In the genomic region with DNA sequence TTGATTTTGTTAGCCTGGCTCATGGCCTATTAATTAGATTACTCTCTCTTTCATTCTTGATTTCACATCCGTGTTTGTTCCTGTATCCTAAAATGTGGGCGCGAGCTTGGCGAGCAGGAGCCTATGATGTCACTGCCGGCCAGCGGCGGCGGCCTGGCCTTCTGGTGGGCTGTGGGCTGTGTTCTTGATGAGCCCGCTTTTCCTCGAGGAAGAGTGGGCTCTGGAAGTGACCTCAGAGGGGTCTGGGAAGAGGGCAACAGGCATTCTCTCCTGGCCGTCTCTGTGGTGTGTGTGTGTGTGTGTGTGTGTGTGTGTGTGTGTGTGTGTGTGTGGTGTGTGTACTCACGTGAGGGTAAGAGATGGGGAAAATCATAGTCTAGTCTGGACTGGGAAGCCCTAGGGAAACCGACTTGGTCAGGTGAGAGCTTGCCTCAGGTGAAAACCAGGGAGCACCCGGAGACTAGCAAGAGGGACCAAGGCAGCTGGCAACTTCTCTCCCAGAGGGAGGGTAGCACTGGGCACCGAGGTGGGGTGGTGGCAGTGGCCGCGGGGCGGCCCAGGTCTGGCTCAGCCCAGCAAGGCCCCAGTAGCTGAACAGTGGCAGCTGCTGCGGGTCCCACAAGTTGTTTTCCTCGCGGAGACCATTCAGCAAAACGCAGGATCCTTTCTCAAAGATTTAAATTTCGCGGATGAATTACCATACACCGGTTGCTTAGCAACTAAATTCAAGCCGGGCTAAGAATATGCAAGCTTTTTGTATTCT, we compare ENCODE assay signal across 8 mouse cellular contexts. TPM values are rescaled to one million over a fixed set of nuclear protein-coding genes. Genes with fewer than 3 reads are reported as not detected.
DNase-seq lines count a peak whose midpoint lies in the region; ATAC-seq lines count a peak whose summit lies in the region.
"Had no signal": no experiment of that assay in that cellular context is flagged by ENCODE, and none has a peak within 500 bp of the region (broad histone marks: within the 10 kb centered on the region; RNA-seq: fewer than 3 reads in every experiment).

No protein-coding gene starts in this region.

- no peaks in the 10 kb centered on the region for H3K9me3 ChIP-seq in hindbrain, embryonic 12.5 days (replicated peaks)
- no peaks in the 10 kb centered on the region for H3K9me3 ChIP-seq in midbrain, embryonic 11.5 days (ENCODE audit: control insufficient read depth, low read length)

- H3K36me3 ChIP-seq in hindbrain, embryonic 12.5 days: peaks cover 5% of the 10 kb centered on the region; the same call in 1 of the 2 replicates
- H3K36me3 ChIP-seq in midbrain, embryonic 11.5 days (ENCODE audit: control insufficient read depth, insufficient read depth, low read length): peaks cover 4% of the 10 kb centered on the region; the same call in 1 of the 2 replicates

- H3K27me3 ChIP-seq in hindbrain, embryonic 12.5 days: peaks cover 14% of the 10 kb centered on the region
- no peaks in the 10 kb centered on the region; the same call in 1 of the 2 replicates for H3K27me3 ChIP-seq in midbrain, embryonic 11.5 days (ENCODE audit: control insufficient read depth, insufficient read depth, low read length)

- peak; percentile 6 for DNase-seq in ZHBTc4 (ENCODE audit: low read depth, low spot score)
- DNase-seq in embryo, embryonic 10.5 days (ENCODE audit: low spot score): peak; percentile 80
- DNase-seq in midbrain, embryonic 11.5 days (ENCODE audit: low spot score, missing footprints): peak; percentile 96
- DNase-seq in heart, adult 9 months (ENCODE audit: low spot score in 2 of 2): no peak
- DNase-seq in urinary bladder, postnatal 14 days (ENCODE audit: low spot score): no peak
- DNase-seq: cerebellum, adult 2 months had no signal

- H3K4me2 ChIP-seq in hindbrain, embryonic 12.5 days (replicated peaks): peak overlapping the region; percentile 62
- peak overlapping the region; percentile 58 for H3K4me2 ChIP-seq in midbrain, embryonic 11.5 days

- peak overlapping the region; percentile 90 for H3K27ac ChIP-seq in hindbrain, embryonic 12.5 days
- H3K27ac ChIP-seq in midbrain, embryonic 11.5 days (ENCODE audit: low read depth, low read length): peak overlapping the region; percentile 77

- ATAC-seq in hindbrain, embryonic 12.5 days (ENCODE audit: low FRiP score): peak; percentile 90
- peak; percentile 83 for ATAC-seq in midbrain, embryonic 11.5 days (ENCODE audit: low FRiP score)
- no peak for ATAC-seq in cerebellum, adult (ENCODE audit: insufficient number of reproducible peaks, low FRiP score, low TSS enrichment)

- WGBS in hindbrain, embryonic 12.5 days: under 1% methylated on average over 26 of the region's 26 CpGs
- WGBS in midbrain, embryonic 11.5 days: under 1% methylated on average over 26 of the region's 26 CpGs

- H3K4me3 ChIP-seq in hindbrain, embryonic 12.5 days: peak overlapping the region; percentile 34
- H3K4me3 ChIP-seq in midbrain, embryonic 11.5 days (ENCODE audit: low read depth, low read length): peak overlapping the region; percentile 31

- H3K9ac ChIP-seq in hindbrain, embryonic 12.5 days: peak overlapping the region; percentile 65
- H3K9ac ChIP-seq in midbrain, embryonic 11.5 days (ENCODE audit: low read length): peak overlapping the region; percentile 69

- peaks cover 65% of the 10 kb centered on the region for H3K4me1 ChIP-seq in hindbrain, embryonic 12.5 days
- H3K4me1 ChIP-seq in midbrain, embryonic 11.5 days (ENCODE audit: control insufficient read depth, insufficient read depth, low read length): peaks cover 65% of the 10 kb centered on the region

RNA-seq across cellular contexts. Expression of a gene that starts 8.5 kb away (rescaled TPM):
- 28.8 and 29.2 TPM in 2 replicates for polyA plus RNA-seq in hindbrain, embryonic 12.5 days (2016; fragmentation: Nextera tagmentation; extraction: Ambion mirVana)
- 26.3 and 27.9 TPM in 2 replicates for polyA plus RNA-seq in midbrain, embryonic 11.5 days (2014; fragmentation: Nextera tagmentation; extraction: Ambion mirVana)

Comparison
In these comparisons a context has a peak if more than half of its experiments do, and no peak if none do; other contexts are left out.
1. DNase-seq: peak in ZHBTc4 (single experiment), embryo, embryonic 10.5 days (single experiment) and midbrain, embryonic 11.5 days (single experiment); none in heart, adult 9 months (0 of 2) and urinary bladder, postnatal 14 days (single experiment).